Mouse (Mus musculus) brown adipose tissue, adult 24 weeks (tissue): ENCODE measurements at regions not wholly inside any gene's neighbourhood (a gene's known extent, or its start where the extent isn't known, plus 50 kb on each side); places are given as distances from the start of the nearest gene placed in this dataset.

Source experiments
- H3K27ac ChIP-seq: fragments of 200-500 bp; replicated peaks from 2 replicates; pipeline ENCODE4 v1.5.1; 2012; ENCODE audit warnings: low read depth, mild to moderate bottlenecking, low read length
- H3K4me1 ChIP-seq: fragments of 200-500 bp; 2 replicates; pipeline ENCODE4 v1.6.1; 2012; ENCODE audit warnings: low read length, mixed read lengths; ENCODE audit not compliant: control insufficient read depth, insufficient read depth, insufficient read length
- H3K4me3 ChIP-seq: fragments of 200-500 bp; 2 replicates; pipeline ENCODE4 v1.5.1; 2012; ENCODE audit warnings: low read depth, mild to moderate bottlenecking, low read length, moderate library complexity; ENCODE audit not compliant: insufficient read depth

- Histone ChIP-seq H3K4me1 (no peaks in the 10 kb centered on the region), H3K4me3 (no peak overlapping the region), H3K27ac (no peak overlapping the region)
Measured at GRCm38 (mm10) chr5:73777282-73777921, 126.2 kb downstream of the Spata18 start.

GRCm38 (mm10) chr5:73781190-73781940 is 130.2 kb downstream of the Spata18 start:
- Histone ChIP-seq H3K27ac (no peak overlapping the region), H3K4me1 (no peaks in the 10 kb centered on the region), H3K4me3 (no peak overlapping the region)

- Histone ChIP-seq H3K27ac (no peak overlapping the region), H3K4me1 (no peaks in the 10 kb centered on the region), H3K4me3 (no peak overlapping the region)
Measured at GRCm38 (mm10) chr5:73782214-73783091, 131.3 kb downstream of the Spata18 start.

- Histone ChIP-seq H3K4me3 (no peak overlapping the region), H3K4me1 (no peaks in the 10 kb centered on the region), H3K27ac (no peak overlapping the region)
Measured at GRCm38 (mm10) chr5:73787275-73787674, 136.1 kb downstream of the Spata18 start.

- H3K27ac ChIP-seq = no peak overlapping the region
- no peak overlapping the region for H3K4me3 ChIP-seq
- no peaks in the 10 kb centered on the region for H3K4me1 ChIP-seq
Measured at GRCm38 (mm10) chr5:73792216-73792615, 141.0 kb downstream of the Spata18 start.

GRCm38 (mm10) chr5:73796201-73796600 is 145.0 kb downstream of the Spata18 start:
- Histone ChIP-seq H3K4me3 (no peak overlapping the region), H3K4me1 (no peaks in the 10 kb centered on the region), H3K27ac (no peak overlapping the region)

GRCm38 (mm10) chr5:73797980-73798379 is 146.8 kb downstream of the Spata18 start:
- no peak overlapping the region for H3K4me3 ChIP-seq
- H3K27ac ChIP-seq = no peak overlapping the region
- H3K4me1 ChIP-seq = no peaks in the 10 kb centered on the region

GRCm38 (mm10) chr5:73803431-73803830 is 152.3 kb downstream of the Spata18 start:
- no peaks in the 10 kb centered on the region for H3K4me1 ChIP-seq
- H3K4me3 ChIP-seq = no peak overlapping the region
- H3K27ac ChIP-seq = no peak overlapping the region

GRCm38 (mm10) chr5:73804556-73805230 is 153.5 kb downstream of the Spata18 start:
- Histone ChIP-seq H3K27ac (no peak overlapping the region), H3K4me1 (no peaks in the 10 kb centered on the region), H3K4me3 (no peak overlapping the region)

- H3K4me1 ChIP-seq = no peaks in the 10 kb centered on the region
- H3K4me3 ChIP-seq = no peak overlapping the region
- no peak overlapping the region for H3K27ac ChIP-seq
Measured at GRCm38 (mm10) chr5:73810660-73811059, 159.5 kb downstream of the Spata18 start.

GRCm38 (mm10) chr5:73811094-73811521 is 159.9 kb downstream of the Spata18 start:
- Histone ChIP-seq H3K4me3 (no peak overlapping the region), H3K27ac (no peak overlapping the region), H3K4me1 (no peaks in the 10 kb centered on the region)

GRCm38 (mm10) chr5:73815752-73816151 is 164.6 kb downstream of the Spata18 start:
- Histone ChIP-seq H3K27ac (no peak overlapping the region), H3K4me3 (no peak overlapping the region), H3K4me1 (no peaks in the 10 kb centered on the region)

GRCm38 (mm10) chr5:73817180-73817579 is 166.0 kb downstream of the Spata18 start:
- H3K4me3 ChIP-seq = no peak overlapping the region
- no peak overlapping the region for H3K27ac ChIP-seq
- no peaks in the 10 kb centered on the region for H3K4me1 ChIP-seq

- H3K27ac ChIP-seq = no peak overlapping the region
Measured at GRCm38 (mm10) chr5:73821956-73822545, 170.9 kb downstream of the Spata18 start.

More at GRCm38 (mm10) chr5:73821956-73822545, 170.9 kb downstream of the Spata18 start:
- no peaks in the 10 kb centered on the region for H3K4me1 ChIP-seq
- no peak overlapping the region for H3K4me3 ChIP-seq
